Mouse (Mus musculus): ENCODE data around the gene Nox3. TPM values are rescaled to one million over a fixed set of nuclear protein-coding genes. Genes with fewer than 3 reads are reported as not detected.

Gene Nox3
- polyA plus RNA-seq, 1 experiment, result not detected

GRCm38 (mm10) chr17:3669226-3669625 lies 26.8 kb downstream of the Nox3 start:
- no peaks in the 10 kb centered on the region for H3K27me3 ChIP-seq (ENCODE audit: control insufficient read depth, insufficient read depth, insufficient read length)
- TF ChIP-seq SRF (IDR thresholded peaks at IDR 0.05; ENCODE audit: control insufficient read depth, insufficient read length, low read depth) (no peak), REST (IDR thresholded peaks at IDR 0.05; ENCODE audit: insufficient read depth, insufficient read length) (no peak), USF1 (IDR thresholded peaks at IDR 0.05; ENCODE audit: low read depth) (no peak), E2F4 (IDR thresholded peaks at IDR 0.05; ENCODE audit: insufficient read depth) (no peak), TCF12 (IDR thresholded peaks at IDR 0.05; ENCODE audit: insufficient read depth, poor library complexity, severe bottlenecking) (no peak), POLR2AphosphoS2 (IDR thresholded peaks at IDR 0.05; ENCODE audit: insufficient read length, low read depth) (no peak), MYOD1 (IDR thresholded peaks at IDR 0.05; ENCODE audit: control insufficient read depth in 1 of 3, insufficient read length in 2 of 3, low read depth in 2 of 3) (no peak)
- H3K36me3 ChIP-seq (ENCODE audit: control insufficient read depth, insufficient read depth), result no peaks in the 10 kb centered on the region
- H3K79me2 ChIP-seq (ENCODE audit: control insufficient read depth, insufficient read depth), result no peaks in the 10 kb centered on the region
- no peak overlapping the region for H3ac ChIP-seq (ENCODE audit: control insufficient read depth, insufficient read length)
- H3K4me3 ChIP-seq, result no peak overlapping the region
- H3K4me2 ChIP-seq (ENCODE audit: low read depth), result no peak overlapping the region

GRCm38 (mm10) chr17:3667287-3667686 lies 28.8 kb downstream of the Nox3 start:
- no peak overlapping the region for H3K4me3 ChIP-seq
- TF ChIP-seq POLR2AphosphoS2 (IDR thresholded peaks at IDR 0.05; ENCODE audit: insufficient read length, low read depth) (no peak), SRF (IDR thresholded peaks at IDR 0.05; ENCODE audit: control insufficient read depth, insufficient read length, low read depth) (no peak), MAX (IDR thresholded peaks at IDR 0.05; ENCODE audit: low read depth) (no peak), TCF12 (IDR thresholded peaks at IDR 0.05; ENCODE audit: insufficient read depth, poor library complexity, severe bottlenecking) (no peak), CEBPB (IDR thresholded peaks at IDR 0.05; ENCODE audit: insufficient read depth, poor library complexity, severe bottlenecking) (no peak), POLR2A (IDR thresholded peaks at IDR 0.05; ENCODE audit: insufficient read length, low read depth) (no peak), TCF3 (IDR thresholded peaks at IDR 0.05; ENCODE audit: insufficient read length, low read depth) (no peak), MYOD1 (IDR thresholded peaks at IDR 0.05; ENCODE audit: control insufficient read depth in 1 of 3, insufficient read length in 2 of 3, low read depth in 2 of 3) (no peak), E2F4 (IDR thresholded peaks at IDR 0.05; ENCODE audit: insufficient read depth) (no peak), USF1 (IDR thresholded peaks at IDR 0.05; ENCODE audit: low read depth) (no peak), MYOG (IDR thresholded peaks at IDR 0.05; ENCODE audit: control insufficient read depth in 1 of 3, insufficient read depth in 1 of 3, insufficient read length in 2 of 3, low read depth in 2 of 3) (no peak), REST (IDR thresholded peaks at IDR 0.05; ENCODE audit: insufficient read depth, insufficient read length) (no peak)
- no peak overlapping the region for H3ac ChIP-seq (ENCODE audit: control insufficient read depth, insufficient read length)
- H3K27me3 ChIP-seq (ENCODE audit: control insufficient read depth, insufficient read depth, insufficient read length), result no peaks in the 10 kb centered on the region
- H3K79me2 ChIP-seq (ENCODE audit: control insufficient read depth, insufficient read depth), result no peaks in the 10 kb centered on the region
- no peak overlapping the region for H3K4me2 ChIP-seq (ENCODE audit: low read depth)
- H3K36me3 ChIP-seq (ENCODE audit: control insufficient read depth, insufficient read depth), result no peaks in the 10 kb centered on the region

- Histone ChIP-seq H3K4me2 (ENCODE audit: low read depth) (no peak overlapping the region), H3K27me3 (ENCODE audit: control insufficient read depth, insufficient read depth, insufficient read length) (no peaks in the 10 kb centered on the region), H3ac (ENCODE audit: control insufficient read depth, insufficient read length) (no peak overlapping the region), H3K4me3 (no peak overlapping the region), H3K79me2 (ENCODE audit: control insufficient read depth, insufficient read depth) (no peaks in the 10 kb centered on the region), H3K36me3 (ENCODE audit: control insufficient read depth, insufficient read depth) (no peaks in the 10 kb centered on the region)
- TF ChIP-seq CEBPB (IDR thresholded peaks at IDR 0.05; ENCODE audit: insufficient read depth, poor library complexity, severe bottlenecking), result no peak
- no peak for TF ChIP-seq E2F4 (IDR thresholded peaks at IDR 0.05; ENCODE audit: insufficient read depth)
- TF ChIP-seq POLR2AphosphoS2 (IDR thresholded peaks at IDR 0.05; ENCODE audit: insufficient read length, low read depth), result no peak
- TF ChIP-seq MAX (IDR thresholded peaks at IDR 0.05; ENCODE audit: low read depth), result no peak
- TF ChIP-seq POLR2A (IDR thresholded peaks at IDR 0.05; ENCODE audit: insufficient read length, low read depth), result no peak
- no peak for TF ChIP-seq SRF (IDR thresholded peaks at IDR 0.05; ENCODE audit: control insufficient read depth, insufficient read length, low read depth)
- no peak for TF ChIP-seq USF1 (IDR thresholded peaks at IDR 0.05; ENCODE audit: low read depth)
- no peak for TF ChIP-seq MYOG (IDR thresholded peaks at IDR 0.05; ENCODE audit: control insufficient read depth in 1 of 3, insufficient read depth in 1 of 3, insufficient read length in 2 of 3, low read depth in 2 of 3)
- no peak for TF ChIP-seq TCF3 (IDR thresholded peaks at IDR 0.05; ENCODE audit: insufficient read length, low read depth)
- TF ChIP-seq REST (IDR thresholded peaks at IDR 0.05; ENCODE audit: insufficient read depth, insufficient read length), result no peak
These were observed 30.7 kb downstream of the Nox3 start for GRCm38 (mm10) chr17:3665321-3665720.

GRCm38 (mm10) chr17:3659497-3659896 lies 36.6 kb downstream of the Nox3 start:
- Histone ChIP-seq H3K27me3 (ENCODE audit: control insufficient read depth, insufficient read depth, insufficient read length) (peaks cover 4% of the 10 kb centered on the region), H3K4me2 (ENCODE audit: low read depth) (no peak overlapping the region), H3K79me2 (ENCODE audit: control insufficient read depth, insufficient read depth) (no peaks in the 10 kb centered on the region), H3ac (ENCODE audit: control insufficient read depth, insufficient read length) (no peak overlapping the region), H3K36me3 (ENCODE audit: control insufficient read depth, insufficient read depth) (no peaks in the 10 kb centered on the region), H3K4me3 (no peak overlapping the region)
- no peak for TF ChIP-seq TCF3 (IDR thresholded peaks at IDR 0.05; ENCODE audit: insufficient read length, low read depth)
- TF ChIP-seq SRF (IDR thresholded peaks at IDR 0.05; ENCODE audit: control insufficient read depth, insufficient read length, low read depth), result no peak

- H3K27me3 ChIP-seq (ENCODE audit: control insufficient read depth, insufficient read depth, insufficient read length), result no peaks in the 10 kb centered on the region
- no peak overlapping the region for H3K4me2 ChIP-seq (ENCODE audit: low read depth)
- H3K79me2 ChIP-seq (ENCODE audit: control insufficient read depth, insufficient read depth), result no peaks in the 10 kb centered on the region
- no peak overlapping the region for H3ac ChIP-seq (ENCODE audit: control insufficient read depth, insufficient read length)
- no peaks in the 10 kb centered on the region for H3K36me3 ChIP-seq (ENCODE audit: control insufficient read depth, insufficient read depth)
- H3K4me3 ChIP-seq, result no peak overlapping the region
- TF ChIP-seq TCF12 (IDR thresholded peaks at IDR 0.05; ENCODE audit: insufficient read depth, poor library complexity, severe bottlenecking) (no peak), CEBPB (IDR thresholded peaks at IDR 0.05; ENCODE audit: insufficient read depth, poor library complexity, severe bottlenecking) (no peak), MYOG (IDR thresholded peaks at IDR 0.05; ENCODE audit: control insufficient read depth in 1 of 3, insufficient read depth in 1 of 3, insufficient read length in 2 of 3, low read depth in 2 of 3) (no peak), TCF3 (IDR thresholded peaks at IDR 0.05; ENCODE audit: insufficient read length, low read depth) (no peak), E2F4 (IDR thresholded peaks at IDR 0.05; ENCODE audit: insufficient read depth) (no peak), MYOD1 (IDR thresholded peaks at IDR 0.05; ENCODE audit: control insufficient read depth in 1 of 3, insufficient read length in 2 of 3, low read depth in 2 of 3) (no peak), USF1 (IDR thresholded peaks at IDR 0.05; ENCODE audit: low read depth) (no peak), POLR2AphosphoS2 (IDR thresholded peaks at IDR 0.05; ENCODE audit: insufficient read length, low read depth) (no peak), POLR2A (IDR thresholded peaks at IDR 0.05; ENCODE audit: insufficient read length, low read depth) (no peak), REST (IDR thresholded peaks at IDR 0.05; ENCODE audit: insufficient read depth, insufficient read length) (no peak), MAX (IDR thresholded peaks at IDR 0.05; ENCODE audit: low read depth) (no peak), SRF (IDR thresholded peaks at IDR 0.05; ENCODE audit: control insufficient read depth, insufficient read length, low read depth) (no peak)
These were observed 45.7 kb downstream of the Nox3 start for GRCm38 (mm10) chr17:3650377-3650776.
